Mouse (Mus musculus) cerebellum, adult 2 months (tissue): Measurements from ENCODE around the gene Sspo. TPM values are rescaled to one million over a fixed set of nuclear protein-coding genes. Genes with fewer than 3 reads are reported as not detected.

Experiments used
- DNase-seq, 2 experiments: peaks; one replicate each; pipeline ENCODE4 v3.0.0; 2021
- H3K27ac ChIP-seq: fragments of 200-500 bp; 2 replicates; pipeline ENCODE4 v1.5.1; 2012; ENCODE audit warnings: low read length, control low read depth, inconsistent platforms; ENCODE audit not compliant: insufficient read depth
- H3K27me3 ChIP-seq: fragments of 200-500 bp; 2 replicates; pipeline ENCODE4 v1.6.1; 2012; ENCODE audit warnings: inconsistent platforms, mild to moderate bottlenecking, low read length, moderate library complexity; ENCODE audit not compliant: control insufficient read depth, insufficient read depth
- H3K4me1 ChIP-seq: fragments of 200-500 bp; 2 replicates; pipeline ENCODE4 v1.6.1; 2011; ENCODE audit warnings: low read length; ENCODE audit not compliant: control insufficient read depth, insufficient read depth
- H3K4me3 ChIP-seq: fragments of 200-500 bp; replicated peaks from 2 replicates; pipeline ENCODE3; 2011; ENCODE audit warnings: mild to moderate bottlenecking, low read depth, low read length, control low read depth; ENCODE audit not compliant: insufficient read depth
- CTCF ChIP-seq: fragments of 200-500 bp; IDR thresholded peaks from 2 replicates; pipeline ENCODE4 v1.5.1; 2011; ENCODE audit warnings: low read depth, mild to moderate bottlenecking, control low read depth, low read length, moderate library complexity, borderline replicate concordance; ENCODE audit not compliant: insufficient read depth
- POLR2A ChIP-seq: fragments of 200-500 bp; IDR thresholded peaks from 2 replicates; pipeline ENCODE4 v1.6.1; 2011; ENCODE audit warnings: low read length, control low read depth, borderline replicate concordance; ENCODE audit not compliant: insufficient read depth
- WGBS: fragments of 180-500 bp; shearing (Covaris S2); methylation state at CpG from one replicate; pipeline ENCODE4 v1.1.7; 2018; 5-methylcytosine and 5-hydroxymethylcytosine counted together
- polyA plus RNA-seq: library from polyadenylated mRNA; depleted of rRNA; stranded (reverse); fragments of >200 nt; gene quantifications from 2 replicates; pipeline ENCODE4 v1.2.3, GENCODE M21; 2012; rRNA removed

The Sspo gene
- polyA plus RNA-seq, 1 experiment: 3.7 TPM

DNA sequence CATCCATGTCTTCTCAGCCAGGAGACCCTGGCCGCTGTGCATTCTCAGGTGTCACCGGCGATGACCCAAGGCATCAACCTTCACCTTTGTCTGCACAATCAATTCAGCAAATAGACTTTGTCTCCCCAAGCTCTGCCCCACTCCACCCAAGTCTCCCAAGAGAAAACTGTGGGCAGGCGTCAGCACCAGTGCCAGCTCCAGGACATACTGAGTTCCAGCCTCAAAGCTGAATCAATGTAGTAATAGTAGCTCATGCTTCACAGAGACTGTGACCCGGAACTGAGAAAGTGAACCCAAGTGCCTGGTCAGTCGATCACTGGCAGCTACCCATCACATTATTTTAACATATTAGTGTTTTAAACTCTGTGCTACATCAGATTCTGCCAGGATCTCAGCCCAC is 100.3 kb downstream of the Sspo start:
- Histone ChIP-seq H3K27ac (no peak overlapping the region), H3K4me3 (no peak overlapping the region), H3K4me1 (no peaks in the 10 kb centered on the region), H3K27me3 (no peaks in the 10 kb centered on the region)
- TF ChIP-seq CTCF (no peak), POLR2A (no peak)
- WGBS: 84% methylated on average over 6 of the region's 6 CpGs
- no peak for DNase-seq

Other genes starting within 250 kb of the Sspo start
- gene Krba1, start 52.6 kb upstream of the Sspo start, polyA plus RNA-seq: 50.6 and 55.3 TPM in 2 replicates
- 80.4 and 93.2 TPM in 2 replicates for gene Zfp467, start 2.4 kb upstream of the Sspo start, polyA plus RNA-seq
- 459 and 460 TPM in 2 replicates for gene Atp6v0e2, start 89.4 kb downstream of the Sspo start, polyA plus RNA-seq
- gene Lrrc61, start 106.6 kb downstream of the Sspo start, polyA plus RNA-seq: 30.0 and 33.1 TPM in 2 replicates
- gene Rarres2, start 124.6 kb downstream of the Sspo start, polyA plus RNA-seq: 13.7 and 21.6 TPM in 2 replicates
- not detected in 2 replicates for gene Gm45021, start 141.4 kb downstream of the Sspo start, polyA plus RNA-seq
- gene Repin1, start 145.7 kb downstream of the Sspo start, polyA plus RNA-seq: 98.5 and 109 TPM in 2 replicates
- not detected in 2 replicates for gene Gm44965, start 145.7 kb downstream of the Sspo start, polyA plus RNA-seq
- 7.4 and 7.6 TPM in 2 replicates for gene Zfp775, start 153.8 kb downstream of the Sspo start, polyA plus RNA-seq
- gene AI854703, start 178.5 kb downstream of the Sspo start, polyA plus RNA-seq: 34.3 and 35.2 TPM in 2 replicates
- gene Gimap8, start 199.0 kb downstream of the Sspo start, polyA plus RNA-seq: 1.3 TPM in 2 replicates
- 0.86 and 0.98 TPM in 2 replicates for gene Gimap9, start 227.9 kb downstream of the Sspo start, polyA plus RNA-seq
- gene Gimap4, start 236.3 kb downstream of the Sspo start, polyA plus RNA-seq: 0.54 and 0.74 TPM in 2 replicates